Mouse (Mus musculus): ENCODE measurements around the gene Bglap2.
A peak's percentile ranks its signal among the peaks of the same experiment; 100 is the strongest.
"Not testable (repeated sequence)": the region's sequence is repeated elsewhere in the genome, so short reads cannot be mapped to it uniquely, and the experiment has no call there.

Bglap2 gene

GRCm38 (mm10) chr3:88378599-88378998 is at the start of gene Bglap2:
Gene Bglap2, minus strand, starts transcription at chr3:88378699.
- DNase-seq = not testable (repeated sequence)

GRCm38 (mm10) chr3:88427342-88427905 is 48.9 kb upstream of the Bglap2 start:
- DNase-seq = no peak

GRCm38 (mm10) chr3:88425708-88426420 is 47.4 kb upstream of the Bglap2 start:
- no peak for DNase-seq

- DNase-seq = no peak
Measured at GRCm38 (mm10) chr3:88425330-88425689, 46.8 kb upstream of the Bglap2 start.

- DNase-seq = peak; percentile 98
Measured at GRCm38 (mm10) chr3:88424605-88425329, 46.3 kb upstream of the Bglap2 start, which contains the start of gene Slc25a44. Gene Slc25a44, minus strand, starts transcription at chr3:88425139.

GRCm38 (mm10) chr3:88422020-88422720 is 43.7 kb upstream of the Bglap2 start:
- peak; percentile 68 to 80 for DNase-seq

- no peak for DNase-seq
Measured at GRCm38 (mm10) chr3:88420771-88421170, 42.3 kb upstream of the Bglap2 start.

- DNase-seq = peak in 1 of 2 experiments; percentile 15
Measured at GRCm38 (mm10) chr3:88418016-88418415, 39.5 kb upstream of the Bglap2 start.

GRCm38 (mm10) chr3:88415668-88416067 is 37.2 kb upstream of the Bglap2 start:
- DNase-seq = no peak

- no peak for DNase-seq
Measured at GRCm38 (mm10) chr3:88412636-88413035, 34.1 kb upstream of the Bglap2 start.

- no peak for DNase-seq
Measured at GRCm38 (mm10) chr3:88411681-88412080, 33.2 kb upstream of the Bglap2 start.

GRCm38 (mm10) chr3:88410645-88411031 is 32.1 kb upstream of the Bglap2 start:
- DNase-seq = peak in 1 of 2 experiments; percentile 10

GRCm38 (mm10) chr3:88409741-88410644 is 31.5 kb upstream of the Bglap2 start, which contains the start of gene Pmf1:
Gene Pmf1, minus strand, starts transcription at chr3:88410331.
- peak; percentile 95 for DNase-seq

- DNase-seq = no peak
Measured at GRCm38 (mm10) chr3:88408953-88409352, 30.5 kb upstream of the Bglap2 start.

GRCm38 (mm10) chr3:88407529-88407928 is 29.0 kb upstream of the Bglap2 start:
- no peak for DNase-seq

GRCm38 (mm10) chr3:88407090-88407489 is 28.6 kb upstream of the Bglap2 start:
- DNase-seq = peak; percentile 47 to 67

GRCm38 (mm10) chr3:88403522-88404230 is 25.2 kb upstream of the Bglap2 start:
- no peak for DNase-seq

GRCm38 (mm10) chr3:88398666-88399065 is 20.2 kb upstream of the Bglap2 start:
- no peak for DNase-seq

GRCm38 (mm10) chr3:88395742-88396141 is 17.2 kb upstream of the Bglap2 start:
- no peak for DNase-seq

- no peak for DNase-seq
Measured at GRCm38 (mm10) chr3:88395288-88395687, 16.8 kb upstream of the Bglap2 start.

GRCm38 (mm10) chr3:88393776-88394375 is 15.4 kb upstream of the Bglap2 start:
- DNase-seq = no peak

Data from lung, adult 18-20 months (tissue).